Mouse (Mus musculus): ENCODE measurements around the gene Ado.
A peak's percentile ranks its signal among the peaks of the same experiment; 100 is the strongest.

Ado gene

DNA sequence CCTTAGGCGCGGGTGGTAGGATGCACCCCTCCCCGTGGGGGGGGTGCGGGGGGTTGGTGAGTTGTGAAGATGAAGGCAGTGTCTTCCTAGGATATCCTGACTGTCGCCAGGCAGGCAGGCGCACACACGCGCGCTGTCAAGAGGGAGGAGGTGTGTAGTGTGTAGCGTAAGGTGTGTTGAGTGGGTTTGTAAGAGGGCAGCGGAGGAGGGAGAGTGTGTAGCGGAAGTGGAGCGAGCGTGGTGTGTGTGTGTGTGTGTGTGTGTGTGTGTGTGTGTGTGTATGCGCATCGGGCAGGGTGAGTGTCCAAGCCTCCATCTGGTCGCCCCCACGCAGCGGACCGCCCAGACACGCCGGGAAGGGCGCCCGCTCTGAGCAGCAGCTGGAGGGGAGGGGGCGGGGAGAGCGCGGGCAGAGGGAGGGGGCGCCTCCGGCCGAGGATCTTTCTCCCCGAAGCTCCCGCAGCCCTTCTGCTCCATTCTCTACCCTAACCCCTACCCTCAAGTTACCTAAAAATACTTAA is 12.1 kb downstream of the Ado start:
- DNase-seq (ENCODE audit: low spot score): no peak

DNA sequence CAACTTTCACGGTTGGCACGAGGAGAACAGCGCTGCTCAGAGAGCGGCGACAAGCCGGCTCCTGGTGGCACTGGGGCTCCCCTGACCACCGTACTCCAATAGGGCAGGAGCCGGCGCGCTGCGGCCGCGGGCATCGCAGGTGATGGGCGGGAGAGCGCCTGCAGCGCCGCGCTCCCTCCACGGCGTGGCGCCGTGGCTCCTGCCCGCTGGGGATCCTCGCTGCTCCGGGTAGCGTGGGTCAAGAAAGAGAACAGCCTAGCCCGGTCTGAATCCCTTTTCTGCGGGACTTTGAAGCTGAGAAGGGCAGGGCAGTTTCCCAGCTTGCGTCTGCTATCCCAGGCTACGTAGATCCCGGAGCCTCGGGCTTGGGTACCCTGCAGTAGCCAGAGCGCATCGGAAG is 12.8 kb downstream of the Ado start:
- peak; percentile 34 for DNase-seq (ENCODE audit: low spot score)

DNA sequence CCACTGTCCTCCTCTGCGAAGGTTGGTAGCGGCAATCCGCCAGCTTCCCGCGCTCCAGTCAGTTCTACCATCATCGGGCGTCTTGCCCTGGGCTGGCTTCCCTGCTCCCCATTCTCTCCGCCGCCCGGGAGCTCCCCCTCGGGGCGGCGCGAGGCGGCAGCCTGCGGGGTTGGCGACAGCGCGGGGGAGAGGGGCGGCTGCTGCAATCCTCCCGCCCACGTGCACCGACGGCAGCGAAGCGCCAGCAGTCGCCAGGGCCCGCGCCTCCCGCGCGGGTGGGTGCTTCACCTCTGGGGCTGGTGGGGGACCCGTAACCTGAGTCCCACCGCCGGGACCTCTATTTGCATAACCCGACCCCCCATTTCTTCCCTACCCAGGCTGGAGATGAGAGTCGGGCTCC is 13.5 kb downstream of the Ado start, which contains the start of gene Egr2:
Gene Egr2, plus strand, starts transcription at position 220 of the 400 bp plus-strand sequence.
- DNase-seq (ENCODE audit: low spot score): no peak

DNA sequence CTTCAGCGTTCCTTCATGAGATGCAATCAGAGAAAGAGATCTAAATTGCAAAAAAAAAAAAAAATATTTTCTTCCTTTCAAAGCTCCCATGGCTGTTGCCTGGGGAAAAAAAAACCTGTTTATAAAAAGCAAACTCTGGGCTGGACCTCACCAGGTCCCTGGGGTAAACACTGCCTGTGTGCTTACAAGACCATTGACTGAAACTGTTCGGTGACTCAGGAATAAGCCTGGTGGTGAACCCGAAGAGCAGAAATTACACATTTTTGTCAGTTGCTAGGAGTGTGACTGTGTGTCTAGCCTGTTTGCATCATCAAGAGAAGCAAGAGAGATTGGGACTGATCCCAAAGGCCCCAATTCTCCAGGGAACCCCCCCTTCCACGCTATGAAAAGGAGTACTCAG is 19.0 kb downstream of the Ado start:
- no peak for DNase-seq (ENCODE audit: low spot score)

DNA sequence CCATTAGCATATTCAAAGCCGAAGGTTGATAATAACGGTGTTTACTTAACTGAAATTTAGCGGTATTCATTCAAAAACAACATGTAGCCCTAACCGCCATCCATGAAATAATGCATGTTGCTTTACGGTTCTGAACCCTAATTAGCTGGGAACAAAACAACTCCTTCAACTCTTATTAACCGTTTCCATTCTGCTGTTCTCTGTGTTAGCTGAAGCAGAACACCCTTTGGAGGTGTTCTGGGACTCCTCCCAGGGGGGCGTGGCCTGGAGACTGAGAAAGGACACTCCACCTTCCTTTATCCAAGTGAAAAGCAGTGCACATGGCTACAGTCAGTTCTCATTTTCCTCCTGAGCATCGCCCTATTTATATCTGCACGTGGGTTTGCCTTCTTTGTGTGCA is 22.3 kb downstream of the Ado start:
- DNase-seq (ENCODE audit: low spot score): no peak

DNA sequence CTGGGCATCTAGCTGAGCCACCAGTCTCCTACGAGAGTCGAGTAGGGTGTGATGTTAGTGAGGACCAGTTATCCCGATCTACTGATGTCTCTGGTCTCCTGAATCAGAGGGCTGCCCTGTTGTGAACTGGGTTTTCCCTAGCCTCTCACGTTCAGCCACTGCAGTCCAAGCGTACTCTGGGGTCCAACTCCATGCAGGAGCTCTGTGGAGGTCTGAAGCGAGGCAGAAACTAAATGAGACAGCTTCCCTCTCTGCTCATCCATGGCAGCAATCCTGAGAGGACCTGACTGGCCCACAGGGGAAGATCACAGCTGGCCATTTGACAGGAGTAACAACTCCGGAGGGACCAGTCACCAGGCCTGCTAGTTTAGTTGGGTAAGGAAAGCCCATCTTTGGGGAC is 24.1 kb downstream of the Ado start:
- no peak for DNase-seq (ENCODE audit: low spot score)

DNA sequence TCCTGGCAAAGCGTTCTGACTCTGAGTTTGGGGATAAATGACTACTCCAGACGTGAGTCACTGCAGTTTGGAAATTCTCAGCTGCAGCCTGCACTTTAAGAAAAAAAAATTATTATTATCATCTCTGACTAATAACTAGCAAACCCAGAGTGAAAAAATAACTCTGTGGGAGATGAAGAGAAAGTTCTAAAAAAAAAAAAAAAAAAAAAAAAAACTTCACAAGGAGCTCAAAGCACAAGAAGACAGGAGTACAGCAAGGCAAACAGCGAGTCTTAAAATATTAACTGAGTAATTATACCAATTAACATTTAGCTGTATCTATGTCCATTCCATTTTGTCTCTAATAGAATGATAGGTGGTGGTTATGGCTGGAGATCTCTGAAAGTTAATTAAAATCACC is 24.6 kb downstream of the Ado start:
- DNase-seq (ENCODE audit: low spot score): no peak

DNA sequence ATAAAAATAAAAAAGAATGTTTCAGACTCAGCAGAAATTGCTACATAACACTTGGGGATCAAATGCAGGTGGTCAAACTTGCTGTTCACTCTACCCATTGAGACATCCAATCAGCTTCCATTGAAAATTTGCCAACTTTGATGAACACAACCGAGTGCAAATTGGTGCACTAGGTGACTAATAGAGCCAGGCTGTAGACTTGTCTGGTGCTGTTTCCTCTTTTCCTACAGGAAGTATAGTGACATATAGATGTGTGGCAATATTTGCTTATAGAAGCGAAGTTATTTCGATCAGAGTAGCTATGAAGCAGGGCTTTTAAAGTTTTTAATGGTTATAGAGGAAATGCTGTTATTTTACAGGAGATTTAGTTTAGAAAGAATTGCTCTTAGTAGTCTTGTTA is 30.0 kb downstream of the Ado start:
- DNase-seq (ENCODE audit: low spot score): no peak

DNA sequence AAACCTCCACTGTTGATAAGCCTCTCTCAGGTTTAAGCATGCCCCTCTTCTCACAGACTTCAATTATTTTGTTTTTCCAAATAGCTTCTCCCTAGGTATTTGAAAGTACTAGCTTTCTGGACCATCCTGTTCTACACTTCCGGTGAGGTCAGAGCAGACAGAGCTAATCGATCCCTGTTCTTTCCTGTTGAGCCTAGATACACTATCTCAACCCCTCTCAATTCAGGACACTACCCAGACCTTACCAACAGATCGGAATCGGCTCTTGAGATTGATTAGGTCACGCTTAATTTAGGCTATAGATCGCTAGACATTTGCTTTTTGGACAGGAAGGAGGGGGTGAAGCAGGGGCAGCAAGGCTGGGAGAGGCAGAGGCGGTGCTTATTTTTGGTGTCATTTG is 35.9 kb downstream of the Ado start:
- DNase-seq (ENCODE audit: low spot score): no peak

DNA sequence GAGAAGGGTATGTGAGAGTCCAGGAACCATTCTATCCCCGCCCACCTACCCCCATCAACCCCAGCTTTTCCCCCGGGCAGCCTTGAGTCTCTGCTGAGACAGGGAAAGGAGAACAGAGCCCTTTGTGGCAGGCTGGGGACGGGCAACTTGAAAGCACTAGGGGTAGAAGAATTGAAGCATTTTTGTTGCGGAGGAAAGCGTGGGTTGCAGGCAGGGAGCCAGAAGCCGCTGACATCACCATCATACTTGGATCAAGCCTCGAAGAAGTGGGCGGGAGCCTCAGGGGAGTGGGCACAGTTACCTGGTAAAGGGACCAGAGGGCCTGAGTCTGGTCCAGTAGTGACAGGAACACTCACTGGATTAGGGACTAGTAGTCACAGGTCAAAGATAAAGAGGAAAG is 36.5 kb downstream of the Ado start:
- no peak for DNase-seq (ENCODE audit: low spot score)

DNA sequence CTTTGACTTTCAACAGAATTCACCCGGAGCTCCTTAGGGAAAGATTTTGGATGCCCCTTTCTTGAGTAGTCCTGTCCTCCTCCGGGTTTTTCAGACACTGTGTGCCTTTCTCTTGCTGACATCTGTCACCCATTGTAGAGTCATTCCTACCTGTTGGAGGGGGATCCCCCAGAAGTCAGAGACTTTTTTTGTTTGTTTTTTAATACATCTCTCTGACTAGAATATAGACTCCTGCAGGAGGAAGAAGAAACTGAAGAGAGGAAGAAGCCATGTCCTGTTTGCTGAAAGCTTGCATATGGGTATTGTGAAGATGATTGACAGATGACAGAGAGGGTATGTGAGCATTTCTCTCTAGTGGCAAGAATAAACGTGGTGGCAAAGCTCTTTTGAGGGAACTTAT is 43.5 kb downstream of the Ado start:
- DNase-seq (ENCODE audit: low spot score): no peak

DNA sequence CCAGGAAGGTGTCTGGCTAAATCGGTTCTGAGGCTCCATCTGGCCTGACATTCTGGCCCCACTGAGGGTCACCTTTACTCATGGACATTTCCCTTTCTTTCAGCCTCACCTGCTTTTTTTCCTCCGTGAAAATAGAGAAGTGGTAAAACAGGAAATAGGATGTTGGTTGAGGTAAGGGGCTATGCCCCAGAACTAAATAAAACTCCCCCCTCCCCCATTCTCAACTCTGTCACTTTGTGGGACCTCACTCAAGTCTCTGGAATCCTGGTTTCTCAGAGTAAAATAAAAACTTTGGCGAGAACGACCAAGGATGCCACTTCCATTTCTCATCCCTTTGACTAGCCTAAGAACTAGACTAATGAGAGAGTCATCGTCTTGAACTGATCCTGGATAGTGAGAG is 44.7 kb downstream of the Ado start:
- DNase-seq (ENCODE audit: low spot score): no peak

DNA sequence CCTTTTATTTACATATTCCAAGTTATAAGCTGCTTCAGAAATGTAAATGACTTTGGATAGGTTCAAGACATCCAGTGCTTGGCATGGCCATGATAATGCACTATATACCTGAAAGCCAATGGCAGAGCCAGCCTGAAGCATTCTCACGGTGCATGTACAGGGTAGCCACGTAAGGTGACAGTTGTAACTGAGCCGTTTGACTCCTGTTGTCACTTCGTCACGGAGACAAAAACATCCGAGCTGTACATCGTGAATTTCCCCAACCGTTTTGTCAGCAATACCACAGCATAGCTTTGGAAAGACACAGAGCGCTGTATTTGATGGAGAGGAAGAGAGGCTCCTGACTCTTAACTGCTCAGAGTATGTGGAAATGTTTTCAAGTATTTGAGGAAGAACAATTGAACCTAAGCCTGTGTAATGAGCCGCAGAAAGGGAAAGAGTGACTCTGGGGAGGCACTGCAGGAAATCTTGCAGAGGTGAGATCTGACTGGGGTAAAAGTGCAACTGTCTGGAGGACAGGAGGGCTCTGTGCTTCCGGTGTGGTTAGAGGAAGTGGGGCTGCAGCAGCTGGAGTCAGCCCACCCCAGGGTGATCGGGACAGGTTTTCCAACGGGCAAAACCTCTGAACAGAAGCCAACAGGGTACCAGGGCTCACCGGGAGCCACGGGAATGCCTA is 45.3 kb downstream of the Ado start:
- DNase-seq (ENCODE audit: low spot score): no peak

DNA sequence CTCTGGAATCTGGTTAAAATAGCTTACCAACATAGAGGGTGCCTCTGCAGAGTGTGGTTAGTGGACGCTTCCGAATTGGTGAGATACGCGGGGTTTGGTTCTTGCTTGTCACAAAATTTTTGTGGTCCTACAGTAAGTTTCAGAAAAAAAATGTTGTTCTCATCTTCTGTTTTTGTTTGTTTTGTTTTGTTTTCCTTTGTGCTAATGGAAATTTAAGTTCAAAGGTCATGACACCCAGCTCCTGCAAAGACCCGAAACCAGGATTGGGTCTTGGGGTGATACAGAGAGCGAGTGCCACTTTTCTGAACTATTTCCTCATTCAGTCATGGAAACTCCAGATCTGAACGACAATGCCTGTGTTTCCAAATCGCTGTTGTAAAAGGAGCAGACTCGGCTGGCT is 50.8 kb downstream of the Ado start:
- DNase-seq (ENCODE audit: low spot score): no peak

DNA sequence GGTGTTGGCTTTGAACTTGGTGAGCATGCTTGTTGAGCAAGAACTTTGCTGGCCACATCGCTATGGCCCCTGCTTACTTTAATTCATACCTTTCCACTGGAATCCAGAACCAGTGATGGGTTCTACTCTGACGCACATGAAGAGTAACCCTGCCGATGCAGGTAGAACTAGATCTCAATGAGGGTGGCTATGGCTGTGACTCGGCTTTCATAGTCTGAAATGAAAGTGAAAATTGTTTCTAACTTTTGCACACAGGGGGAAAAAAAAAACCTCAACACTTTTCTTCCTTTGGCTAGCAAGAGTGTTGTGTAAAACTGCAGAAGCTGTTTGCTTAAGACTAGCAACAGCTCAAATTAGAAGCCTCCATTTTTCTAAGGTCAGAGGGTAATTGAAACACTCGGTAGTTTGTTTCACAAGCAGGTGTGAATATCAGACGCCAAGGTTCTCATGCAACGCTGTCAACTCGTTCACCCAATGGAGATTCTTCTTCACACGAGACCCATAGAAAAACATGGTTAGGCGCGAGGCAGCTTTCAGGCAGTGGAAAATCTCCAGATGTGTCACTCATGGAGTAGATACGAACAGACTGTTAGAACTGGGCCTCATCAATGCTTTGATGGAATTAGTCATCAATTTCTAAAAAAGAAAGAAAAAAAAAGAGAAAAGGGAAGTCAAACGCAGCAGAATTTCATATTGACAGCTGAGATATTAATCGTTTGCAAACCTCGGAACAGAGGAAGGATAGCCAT is 51.4 kb downstream of the Ado start:
- DNase-seq (ENCODE audit: low spot score): no peak
